11 mouse cellular contexts compared by ENCODE assay signal in genomic region chr11:59758191-59758985, GRCm38 (mm10). TPM values are rescaled to one million over a fixed set of nuclear protein-coding genes. Genes with fewer than 3 reads are reported as not detected.
DNase-seq lines count a peak whose midpoint lies in the region; ATAC-seq and TF ChIP-seq lines count a peak whose summit lies in the region.
"Had no signal": no experiment of that assay in that cellular context is flagged by ENCODE, and none has a peak within 500 bp of the region (broad histone marks: within the 10 kb centered on the region; RNA-seq: fewer than 3 reads in every experiment).

No protein-coding gene starts in this region.

- H3K27ac ChIP-seq in lung, postnatal 0 days (ENCODE audit: low read length), result no peak overlapping the region
- peak overlapping the region; percentile 74 for H3K27ac ChIP-seq in hindbrain, postnatal 0 days
- H3K27ac ChIP-seq: forebrain, embryonic 10.5 days; liver, embryonic 15.5 days had no signal

- no peaks in the 10 kb centered on the region for H3K27me3 ChIP-seq in lung, postnatal 0 days (replicated peaks; ENCODE audit: insufficient read depth, low read length)
- H3K27me3 ChIP-seq in hindbrain, postnatal 0 days (ENCODE audit: insufficient read depth, low read length), result no peaks in the 10 kb centered on the region
- H3K27me3 ChIP-seq: liver, embryonic 15.5 days; midbrain, embryonic 15.5 days had no signal

- H3K36me3 ChIP-seq in lung, postnatal 0 days (ENCODE audit: insufficient read depth, low read length), result peaks cover 57% of the 10 kb centered on the region
- H3K36me3 ChIP-seq in hindbrain, postnatal 0 days (ENCODE audit: insufficient read depth, low read length), result peaks cover 70% of the 10 kb centered on the region

- no peak for ATAC-seq in lung, postnatal 0 days
- ATAC-seq in hindbrain, postnatal 0 days, result no peak; the same call in 1 of the 2 replicates
- ATAC-seq: midbrain, embryonic 15.5 days had no signal

- no peaks in the 10 kb centered on the region for H3K9me3 ChIP-seq in lung, postnatal 0 days (ENCODE audit: low read length)
- H3K9me3 ChIP-seq in hindbrain, postnatal 0 days (ENCODE audit: low read length), result no peaks in the 10 kb centered on the region
- H3K9me3 ChIP-seq: forebrain, embryonic 10.5 days; liver, embryonic 15.5 days; midbrain, embryonic 15.5 days had no signal

- no peak overlapping the region for H3K4me3 ChIP-seq in lung, postnatal 0 days (ENCODE audit: low read depth, low read length)
- H3K4me3 ChIP-seq in hindbrain, postnatal 0 days (ENCODE audit: low read length), result no peak overlapping the region
- H3K4me3 ChIP-seq: forebrain, embryonic 10.5 days; liver, embryonic 15.5 days; midbrain, embryonic 15.5 days had no signal

- no peak for TF ChIP-seq CTCF in lung, postnatal 0 days (IDR thresholded peaks at IDR 0.05)
- TF ChIP-seq CTCF in hindbrain, postnatal 0 days (IDR thresholded peaks at IDR 0.05; ENCODE audit: low read depth), result no peak

- DNase-seq in heart, adult 11 months, result peak; percentile 91
- no peak for DNase-seq in heart, adult 9 months (ENCODE audit: low spot score in 2 of 2)
- peak; percentile 41 for DNase-seq in lung, postnatal 10 days
- DNase-seq in lung, postnatal 0 days (ENCODE audit: low spot score), result no peak
- DNase-seq in cerebellum, adult 9-11 months, result peak; percentile 71
- DNase-seq in hindbrain, postnatal 0 days (ENCODE audit: low spot score), result peak; percentile 13
- DNase-seq in embryo, embryonic 9.5 days (ENCODE audit: extremely low spot score), result no peak
- no peak for DNase-seq in ovary, postnatal 36 days (ENCODE audit: low spot score)

- no peak for TF ChIP-seq EP300 in lung, postnatal 0 days (IDR thresholded peaks at IDR 0.05)

- no peaks in the 10 kb centered on the region for H3K4me1 ChIP-seq in lung, postnatal 0 days (ENCODE audit: insufficient read depth, low read depth, low read length)
- peaks cover 23% of the 10 kb centered on the region for H3K4me1 ChIP-seq in hindbrain, postnatal 0 days (ENCODE audit: insufficient read depth, low read length)
- H3K4me1 ChIP-seq: forebrain, embryonic 10.5 days; liver, embryonic 15.5 days; midbrain, embryonic 15.5 days had no signal

- H3K9ac ChIP-seq in lung, postnatal 0 days (replicated peaks; ENCODE audit: low read depth), result no peak overlapping the region
- no peak overlapping the region for H3K9ac ChIP-seq in hindbrain, postnatal 0 days (replicated peaks; ENCODE audit: low read length)
- H3K9ac ChIP-seq: liver, embryonic 15.5 days; midbrain, embryonic 15.5 days had no signal

- WGBS in lung, postnatal 0 days, result 67% methylated on average over 9 of the region's 9 CpGs
- WGBS in hindbrain, postnatal 0 days, result 69% methylated on average over 9 of the region's 9 CpGs

- no peak overlapping the region for H3K4me2 ChIP-seq in lung, postnatal 0 days (replicated peaks; ENCODE audit: low read depth, low read length)
- H3K4me2 ChIP-seq in hindbrain, postnatal 0 days (ENCODE audit: low read depth, low read length), result no peak overlapping the region
- H3K4me2 ChIP-seq: liver, embryonic 15.5 days; midbrain, embryonic 15.5 days had no signal

RNA-seq across cellular contexts. Expression of gene Pld6, which starts 29.1 kb away (rescaled TPM):
- polyA plus RNA-seq in lung, postnatal 0 days (2015; fragmentation: Nextera tagmentation; extraction: Ambion mirVana), result 2.9 and 7.3 TPM in 2 replicates
- 10.9 and 16.0 TPM in 2 replicates for total RNA-seq in hindbrain, postnatal 0 days (2014; rRNA removed)
- 21.5 and 24.6 TPM in 2 replicates for polyA plus RNA-seq in hindbrain, postnatal 0 days (2015; fragmentation: Nextera tagmentation; extraction: Ambion mirVana)

RNA-seq across cellular contexts. Expression of gene Flcn, which starts 51.4 kb away (rescaled TPM):
- polyA plus RNA-seq in lung, postnatal 0 days (2015; fragmentation: Nextera tagmentation; extraction: Ambion mirVana), result 55.8 and 57.4 TPM in 2 replicates
- total RNA-seq in hindbrain, postnatal 0 days (2014; rRNA removed), result 42.8 and 43.5 TPM in 2 replicates
- 28.4 and 28.8 TPM in 2 replicates for polyA plus RNA-seq in hindbrain, postnatal 0 days (2015; fragmentation: Nextera tagmentation; extraction: Ambion mirVana)

Comparison
In these comparisons a context has a peak if more than half of its experiments do, and no peak if none do; other contexts are left out.
1. DNase-seq: peak in heart, adult 11 months (single experiment), lung, postnatal 10 days (single experiment), cerebellum, adult 9-11 months (single experiment) and hindbrain, postnatal 0 days (single experiment); none in heart, adult 9 months (0 of 2), lung, postnatal 0 days (single experiment), embryo, embryonic 9.5 days (single experiment) and ovary, postnatal 36 days (single experiment).